Mouse (Mus musculus) intestine, embryonic 14.5 days (tissue): ENCODE data around the gene Npepps. TPM values are rescaled to one million over a fixed set of nuclear protein-coding genes. Genes with fewer than 3 reads are reported as not detected.
A peak's percentile ranks its signal among the peaks of the same experiment; 100 is the strongest.

Source experiments
- ATAC-seq: fragments of 200-750 bp; cut with Nextera tagmentation; replicated peaks from 2 replicates; pipeline ENCODE4 v1.8.0; 2017; ENCODE audit warnings: low read depth, moderate number of reproducible peaks, moderate TSS enrichment, moderate library complexity; ENCODE audit not compliant: low FRiP score, low TSS enrichment
- DNase-seq: peaks from one replicate; pipeline ENCODE4 v3.0.0-alpha.2; 2018; ENCODE audit warnings: low spot score
- H3K27ac ChIP-seq: fragments of 300-500 bp; sonication (generic); 2 replicates; pipeline ENCODE4 v1.5.1; 2014; ENCODE audit warnings: low read depth, mild to moderate bottlenecking, control low read depth
- H3K27me3 ChIP-seq: fragments of 300-500 bp; sonication (generic); replicated peaks from 2 replicates; pipeline ENCODE4 v1.6.1; 2014; ENCODE audit warnings: low read length, control low read depth; ENCODE audit not compliant: control insufficient read depth, insufficient read depth
- H3K36me3 ChIP-seq: fragments of 300-500 bp; sonication (generic); 2 replicates; pipeline ENCODE4 v1.6.1; 2014; ENCODE audit warnings: low read length, control low read depth; ENCODE audit not compliant: control insufficient read depth, insufficient read depth
- H3K4me1 ChIP-seq: fragments of 300-500 bp; sonication (generic); replicated peaks from 2 replicates; pipeline ENCODE4 v1.6.1; 2014; ENCODE audit warnings: low read length, control low read depth, mixed read lengths; ENCODE audit not compliant: control insufficient read depth, insufficient read depth
- H3K4me2 ChIP-seq: fragments of 300-500 bp; sonication (generic); 2 replicates; pipeline ENCODE4 v1.6.1; 2014; ENCODE audit warnings: low read length
- H3K4me3 ChIP-seq: fragments of 300-500 bp; sonication (generic); 2 replicates; pipeline ENCODE4 v1.5.1; 2014; ENCODE audit warnings: low read depth, low read length, control low read depth, mixed read lengths
- H3K9ac ChIP-seq: fragments of 300-500 bp; sonication (generic); 2 replicates; pipeline ENCODE4 v1.6.1; 2014; ENCODE audit warnings: mild to moderate bottlenecking, low read length
- H3K9me3 ChIP-seq: fragments of 300-500 bp; sonication (generic); 2 replicates; pipeline ENCODE4 v1.6.1; 2016; ENCODE audit warnings: low read length, control low read depth; ENCODE audit not compliant: control insufficient read depth
- WGBS: fragments of 180-500 bp; shearing (Covaris S2); extraction: QIAGEN DNeasy Blood & Tissue Kit; methylation state at CpG from one replicate; pipeline ENCODE4 v1.1.7; 2014; 5-methylcytosine and 5-hydroxymethylcytosine counted together
- polyA plus RNA-seq: library from polyadenylated mRNA; unstranded; fragments of >200 nt; fragmentation: Nextera tagmentation; extraction: Ambion mirVana; gene quantifications from 2 replicates; pipeline ENCODE4 v1.2.1, GENCODE M21; 2014

The Npepps gene
- polyA plus RNA-seq, 1 experiment from 2014 or later: 83.1 TPM

DNA sequence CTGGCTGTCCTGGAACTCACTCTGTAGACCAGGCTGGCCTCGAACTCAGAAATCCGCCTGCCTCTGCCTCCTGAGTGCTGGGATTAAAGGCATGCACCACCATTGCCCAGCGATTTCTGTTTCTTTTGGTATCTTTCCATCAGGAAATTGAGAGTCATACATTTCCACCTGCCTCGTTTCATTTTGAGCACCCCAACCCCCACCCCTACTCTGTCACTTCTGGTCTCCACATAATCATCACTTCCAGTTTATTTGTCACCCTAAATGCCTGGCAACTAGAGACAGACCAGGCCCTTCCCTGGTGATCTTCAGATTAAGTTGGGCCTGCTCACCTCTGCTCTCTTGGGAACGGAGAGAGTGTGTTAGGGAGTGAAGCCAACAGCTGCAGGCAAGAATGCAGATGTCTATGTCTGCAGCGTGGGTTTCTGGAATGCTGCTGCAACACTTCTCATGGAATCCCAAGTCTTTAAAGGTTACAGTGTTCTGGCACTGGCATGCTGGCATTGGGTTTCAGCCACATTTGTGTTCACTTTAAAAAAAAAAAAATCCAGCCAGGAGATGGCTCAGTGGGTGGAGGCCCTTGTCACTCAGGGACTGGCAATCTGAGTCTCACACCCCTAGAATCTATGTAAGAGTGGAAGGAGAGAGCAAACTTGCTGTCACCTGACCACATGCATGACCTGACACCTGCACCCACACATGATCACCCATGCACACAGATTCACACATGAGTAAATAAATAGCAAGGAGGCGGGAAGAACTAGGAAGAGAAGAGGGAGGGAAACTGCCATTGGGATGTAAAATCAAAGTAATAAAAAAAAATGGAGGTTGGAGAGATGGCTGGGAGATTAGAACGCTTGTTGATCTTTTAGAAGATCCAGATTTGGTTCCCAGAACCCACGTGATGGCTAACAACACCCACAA lies 5.7 kb upstream of the Npepps start:
- ATAC-seq (no peak), DNase-seq (no peak)
- Histone ChIP-seq H3K27me3 (no peaks in the 10 kb centered on the region), H3K9me3 (no peaks in the 10 kb centered on the region), H3K4me3 (no peak overlapping the region), H3K9ac (no peak overlapping the region), H3K36me3 (no peaks in the 10 kb centered on the region), H3K4me1 (no peaks in the 10 kb centered on the region), H3K4me2 (no peak overlapping the region), H3K27ac (no peak overlapping the region)
- 65% methylated on average over 8 of the region's 9 CpGs for WGBS

GRCm38 (mm10) chr11:97284854-97285253 lies 4.4 kb upstream of the Npepps start:
- no peak for ATAC-seq
- WGBS: 80% methylated on average over 4 of the region's 4 CpGs
- no peaks in the 10 kb centered on the region for H3K27me3 ChIP-seq
- H3K9me3 ChIP-seq: no peaks in the 10 kb centered on the region
- no peak for DNase-seq
- no peak overlapping the region for H3K4me2 ChIP-seq
- H3K36me3 ChIP-seq: no peaks in the 10 kb centered on the region
- no peak overlapping the region for H3K27ac ChIP-seq
- no peaks in the 10 kb centered on the region for H3K4me1 ChIP-seq
- no peak overlapping the region for H3K4me3 ChIP-seq
- no peak overlapping the region for H3K9ac ChIP-seq

GRCm38 (mm10) chr11:97282179-97282578 lies 1.7 kb upstream of the Npepps start:
- H3K4me3 ChIP-seq: no peak overlapping the region
- 77% methylated on average over 6 of the region's 6 CpGs for WGBS
- H3K4me2 ChIP-seq: no peak overlapping the region
- no peaks in the 10 kb centered on the region for H3K27me3 ChIP-seq
- no peak for ATAC-seq
- H3K4me1 ChIP-seq: peaks cover 11% of the 10 kb centered on the region; the same call in 1 of the 2 replicates
- no peak overlapping the region for H3K27ac ChIP-seq
- H3K36me3 ChIP-seq: no peaks in the 10 kb centered on the region
- DNase-seq: no peak
- no peaks in the 10 kb centered on the region for H3K9me3 ChIP-seq
- H3K9ac ChIP-seq: no peak overlapping the region

DNA sequence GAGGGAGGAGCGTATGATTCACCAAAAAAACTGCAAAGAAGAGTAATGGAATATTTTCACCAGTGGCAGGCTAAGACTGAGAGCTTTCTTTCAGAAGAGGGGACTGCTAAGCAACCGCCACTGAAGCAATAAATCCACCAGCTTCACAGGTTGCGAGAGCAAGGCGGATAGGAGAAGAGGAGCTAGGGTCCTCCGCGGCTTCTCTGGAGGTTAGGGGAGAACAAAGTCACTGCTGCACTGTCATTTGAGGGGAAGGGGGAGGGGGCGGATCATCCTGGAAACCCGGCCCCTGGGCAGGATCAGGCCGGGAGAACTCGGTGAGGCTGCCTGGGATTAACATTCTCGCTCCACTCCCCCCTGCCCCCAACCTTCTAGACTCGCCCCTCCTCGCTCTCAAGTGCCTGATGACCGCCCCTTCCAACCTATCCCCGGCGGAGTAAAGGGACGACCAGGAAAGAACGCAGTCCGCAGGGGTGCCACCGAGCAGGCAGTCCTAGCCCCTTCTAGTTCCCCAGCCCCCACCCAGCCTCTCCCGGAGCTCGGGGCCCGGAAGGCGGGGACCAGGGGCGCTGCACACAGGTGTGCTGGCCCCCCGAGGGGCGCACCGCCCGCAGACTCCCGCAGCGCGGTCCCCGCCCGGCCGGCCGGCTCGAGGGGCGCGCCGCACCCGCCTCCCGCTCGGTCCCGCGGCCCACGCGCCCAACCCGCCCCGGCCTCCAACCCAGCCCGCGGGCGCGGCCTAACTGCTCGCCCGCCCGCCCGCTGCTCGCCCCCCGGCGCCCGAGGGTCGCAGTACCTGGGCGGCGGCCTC lies 828 bp downstream of the Npepps start:
- Histone ChIP-seq H3K4me1 (peaks cover 11% of the 10 kb centered on the region; the same call in 1 of the 2 replicates), H3K9me3 (no peaks in the 10 kb centered on the region), H3K4me2 (peak overlapping the region; percentile 61), H3K4me3 (peak overlapping the region; percentile 100), H3K27ac (peak overlapping the region; percentile 93), H3K9ac (peak overlapping the region; percentile 98), H3K36me3 (no peaks in the 10 kb centered on the region), H3K27me3 (no peaks in the 10 kb centered on the region)
- peak; percentile 79 for ATAC-seq
- under 1% methylated on average over 52 of the region's 64 CpGs for WGBS
- DNase-seq: peak; percentile 85

DNA sequence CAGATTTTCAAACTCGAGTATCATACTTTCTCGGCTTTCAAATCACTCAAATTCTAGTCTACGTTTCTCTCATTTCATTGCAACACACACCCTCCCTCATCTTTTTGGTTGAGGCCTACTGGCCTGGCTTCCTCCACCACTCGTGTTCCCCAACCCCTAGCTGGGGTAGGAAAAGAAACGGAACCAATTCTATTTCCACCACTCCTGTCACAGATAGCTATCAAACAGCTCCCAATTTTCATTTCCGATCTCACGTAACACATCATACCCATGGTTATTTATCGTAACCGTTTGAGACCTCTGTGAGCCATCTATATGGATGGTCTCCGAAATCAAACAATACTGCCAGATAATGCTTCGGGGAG lies 1.4 kb downstream of the Npepps start:
- H3K27ac ChIP-seq: peak overlapping the region; percentile 93; the same call in 1 of the 2 replicates
- ATAC-seq: no peak
- H3K4me3 ChIP-seq: peak overlapping the region; percentile 100
- H3K9ac ChIP-seq: peak overlapping the region; percentile 98
- H3K4me2 ChIP-seq: peak overlapping the region; percentile 61
- H3K9me3 ChIP-seq: no peaks in the 10 kb centered on the region
- WGBS: 19% methylated on average over 11 of the region's 11 CpGs
- peaks cover 11% of the 10 kb centered on the region; the same call in 1 of the 2 replicates for H3K4me1 ChIP-seq
- no peak for DNase-seq
- no peaks in the 10 kb centered on the region for H3K27me3 ChIP-seq
- no peaks in the 10 kb centered on the region for H3K36me3 ChIP-seq

DNA sequence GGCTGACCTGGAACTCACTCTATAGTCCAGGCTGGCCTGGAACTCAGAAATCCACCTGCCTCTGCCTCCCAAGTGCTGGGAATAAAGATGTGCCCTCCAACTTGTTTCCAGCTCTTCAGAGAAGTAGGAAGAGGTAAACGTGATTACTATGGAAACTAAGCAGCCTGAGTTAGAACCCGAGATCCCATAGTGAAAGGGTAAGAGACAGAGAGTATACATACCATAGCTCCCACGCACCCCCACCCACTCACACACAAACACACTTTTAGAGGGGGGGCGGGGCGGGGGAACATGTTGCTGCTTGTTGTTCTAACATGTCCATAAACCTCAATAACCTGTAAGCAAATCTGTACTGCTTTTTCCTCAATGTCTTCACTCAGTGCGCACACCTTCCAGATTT lies 2.0 kb downstream of the Npepps start:
- H3K4me3 ChIP-seq: peak overlapping the region; percentile 100
- H3K27ac ChIP-seq: no peak overlapping the region
- H3K27me3 ChIP-seq: no peaks in the 10 kb centered on the region
- no peaks in the 10 kb centered on the region for H3K36me3 ChIP-seq
- peaks cover 11% of the 10 kb centered on the region; the same call in 1 of the 2 replicates for H3K4me1 ChIP-seq
- ATAC-seq (no peak), DNase-seq (no peak)
- H3K9me3 ChIP-seq: no peaks in the 10 kb centered on the region
- peak overlapping the region; percentile 98 for H3K9ac ChIP-seq
- peak overlapping the region; percentile 61 for H3K4me2 ChIP-seq
- WGBS: 74% methylated on average over 6 of the region's 6 CpGs

- H3K27ac ChIP-seq: no peak overlapping the region
- no peak overlapping the region for H3K4me3 ChIP-seq
- H3K36me3 ChIP-seq: no peaks in the 10 kb centered on the region
- no peak for ATAC-seq
- no peak overlapping the region for H3K4me2 ChIP-seq
- no peak for DNase-seq
- H3K9ac ChIP-seq: no peak overlapping the region
- H3K27me3 ChIP-seq: no peaks in the 10 kb centered on the region
- no peaks in the 10 kb centered on the region for H3K9me3 ChIP-seq
- H3K4me1 ChIP-seq: peaks cover 11% of the 10 kb centered on the region; the same call in 1 of the 2 replicates
- 83% methylated on average over 5 of the region's 5 CpGs for WGBS
Observed at GRCm38 (mm10) chr11:97277166-97277565, 3.3 kb downstream of the Npepps start.

DNA sequence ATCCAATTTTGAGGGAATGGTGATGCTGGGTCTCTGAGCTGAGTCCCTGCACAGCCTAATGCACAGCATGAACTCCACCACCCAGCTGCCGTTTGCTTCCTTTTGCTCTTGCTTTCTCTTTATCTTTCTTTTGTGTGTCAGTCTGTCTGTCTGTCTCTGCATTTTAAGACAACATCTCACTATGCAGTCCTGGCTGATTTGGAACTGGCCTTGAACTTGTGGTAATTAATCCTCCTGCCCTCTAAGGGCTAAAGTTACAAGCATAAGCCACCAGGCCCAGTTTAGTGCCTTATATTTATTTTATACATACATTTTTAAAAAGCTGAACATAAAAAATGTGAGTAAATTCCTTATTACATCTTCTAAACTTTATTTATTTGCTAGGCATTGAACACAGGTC lies 4.4 kb downstream of the Npepps start:
- DNase-seq (no peak), ATAC-seq (no peak)
- Histone ChIP-seq H3K4me1 (peaks cover 11% of the 10 kb centered on the region; the same call in 1 of the 2 replicates), H3K4me3 (no peak overlapping the region), H3K4me2 (no peak overlapping the region), H3K27ac (no peak overlapping the region), H3K9me3 (no peaks in the 10 kb centered on the region), H3K27me3 (no peaks in the 10 kb centered on the region), H3K9ac (no peak overlapping the region), H3K36me3 (no peaks in the 10 kb centered on the region)
- WGBS: 69% methylated on average over 1 of the region's 1 CpGs
